Mouse (Mus musculus) ES-E14 (cell line): Measurements from ENCODE around the gene Cars2.

Source experiments
- CHD2 ChIP-seq: IDR thresholded peaks from 2 replicates; pipeline ENCODE4 v1.6.1; 2014; ENCODE audit warnings: mild to moderate bottlenecking, low read depth, low read length, inconsistent platforms
- HCFC1 ChIP-seq: IDR thresholded peaks from 2 replicates; pipeline ENCODE4 v1.6.1; 2012; ENCODE audit warnings: low read length, inconsistent platforms, borderline replicate concordance; ENCODE audit not compliant: insufficient read depth
- MAFK ChIP-seq: IDR thresholded peaks from 2 replicates; pipeline ENCODE4 v1.6.1; 2014; ENCODE audit warnings: mild to moderate bottlenecking, low read depth, low read length, inconsistent platforms; ENCODE audit not compliant: insufficient read depth
- ZC3H11A ChIP-seq: IDR thresholded peaks from 2 replicates; pipeline ENCODE4 v1.6.1; 2012; ENCODE audit warnings: low read depth, mild to moderate bottlenecking, inconsistent platforms, low read length, borderline replicate concordance
- ZNF384 ChIP-seq: IDR thresholded peaks from 2 replicates; pipeline ENCODE4 v1.6.1; 2012; ENCODE audit warnings: low read depth, low read length, inconsistent platforms

DNA sequence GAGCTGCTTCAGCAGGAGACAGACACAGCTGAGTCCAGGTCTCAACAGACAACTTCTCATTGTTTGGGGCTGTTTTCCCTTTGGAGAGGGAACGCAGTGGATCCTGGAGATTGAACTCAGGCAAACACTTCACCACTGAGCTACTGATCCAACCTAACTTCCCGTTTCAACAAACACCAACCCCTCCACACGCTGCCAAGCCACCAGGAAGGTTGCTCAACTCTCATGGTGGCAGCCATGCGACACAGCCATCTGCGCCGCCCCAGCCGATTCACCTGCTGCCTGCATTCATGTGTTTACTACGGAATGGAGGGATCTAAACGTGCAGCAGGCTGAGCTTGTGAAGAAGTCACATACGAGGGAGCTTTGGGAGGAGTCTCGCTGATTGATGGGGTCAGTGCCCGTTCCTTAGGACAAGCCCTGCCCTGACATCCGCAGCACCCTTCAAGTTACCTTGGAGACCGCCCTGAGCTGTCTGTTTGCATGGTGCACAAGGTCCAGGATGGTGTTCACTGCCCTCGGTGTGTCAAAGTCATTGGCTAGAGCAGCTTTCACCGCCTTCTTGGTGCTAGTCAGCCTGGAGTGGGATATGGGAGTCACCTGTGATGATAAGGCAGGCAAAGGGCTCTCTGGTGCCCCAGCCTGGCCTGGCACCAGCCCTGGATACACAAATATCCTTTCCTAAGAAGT lies 33.1 kb downstream of the Cars2 start:
- no peak for TF ChIP-seq ZNF384
- TF ChIP-seq HCFC1 = no peak
- TF ChIP-seq ZC3H11A = no peak
- TF ChIP-seq MAFK = no peak
- TF ChIP-seq CHD2 = no peak
